Mouse (Mus musculus) forebrain, postnatal 0 days (tissue): ENCODE data around the gene Hpse2. TPM values are rescaled to one million over a fixed set of nuclear protein-coding genes. Genes with fewer than 3 reads are reported as not detected.

ENCODE experiments used
- ATAC-seq: fragments of 200-750 bp; cut with Nextera tagmentation; 2 replicates; pipeline ENCODE4 v1.8.0; 2017; ENCODE audit warnings: mild to moderate bottlenecking, moderate library complexity
- DNase-seq: peaks from one replicate; pipeline ENCODE4 v3.0.0-alpha.2; 2015
- H3K27ac ChIP-seq: fragments of 300-500 bp; sonication (generic); 2 replicates; pipeline ENCODE4 v1.5.1; 2014; ENCODE audit warnings: low read depth, mild to moderate bottlenecking, antibody characterized with exemption, low read length, moderate library complexity, mixed read lengths
- H3K27me3 ChIP-seq: fragments of 300-500 bp; sonication (generic); 2 replicates; pipeline ENCODE4 v1.6.1; 2014; ENCODE audit warnings: mild to moderate bottlenecking, low read length, mixed read lengths; ENCODE audit not compliant: insufficient read depth
- H3K36me3 ChIP-seq: fragments of 300-500 bp; sonication (generic); 2 replicates; pipeline ENCODE4 v1.6.1; 2014; ENCODE audit warnings: mild to moderate bottlenecking, moderate library complexity; ENCODE audit not compliant: insufficient read depth
- H3K4me1 ChIP-seq: fragments of 300-500 bp; sonication (generic); 2 replicates; pipeline ENCODE4 v1.6.1; 2014; ENCODE audit warnings: antibody characterized with exemption; ENCODE audit not compliant: insufficient read depth
- H3K4me2 ChIP-seq: fragments of 300-500 bp; sonication (generic); 2 replicates; pipeline ENCODE4 v1.6.1; 2014; ENCODE audit warnings: low read depth, mild to moderate bottlenecking, moderate library complexity
- H3K4me3 ChIP-seq: fragments of 300-500 bp; sonication (generic); 2 replicates; pipeline ENCODE4 v1.5.1; 2014; ENCODE audit warnings: low read depth, low read length, mixed read lengths
- H3K9ac ChIP-seq: fragments of 300-500 bp; sonication (generic); 2 replicates; pipeline ENCODE4 v1.6.1; 2014; ENCODE audit warnings: mild to moderate bottlenecking
- H3K9me3 ChIP-seq: fragments of 300-500 bp; sonication (generic); 2 replicates; pipeline ENCODE4 v1.6.1; 2016; ENCODE audit warnings: low read length
- CTCF ChIP-seq: sonication (generic); IDR thresholded peaks from 2 replicates; pipeline ENCODE4 v1.5.1; 2016; ENCODE audit warnings: antibody characterized with exemption, control low read depth, low read depth
- WGBS: fragments of 180-500 bp; shearing (Covaris S2); extraction: QIAGEN DNeasy Blood & Tissue Kit; methylation state at CpG from one replicate; pipeline ENCODE4 v1.1.7; 2014; 5-methylcytosine and 5-hydroxymethylcytosine counted together
- polyA plus RNA-seq: library from polyadenylated mRNA; unstranded; fragments of >200 nt; fragmentation: Nextera tagmentation; extraction: Ambion mirVana; gene quantifications from 2 replicates; pipeline ENCODE4 v1.2.1, GENCODE M21; 2015
- total RNA-seq: library from RNA; depleted of rRNA; stranded (reverse); fragments of >200 nt; gene quantifications from 2 replicates; pipeline ENCODE4 v1.2.3, GENCODE M21; 2014

Hpse2 gene
- total and polyA plus RNA-seq, 2 experiments from 2014 or later: 0.34 to 0.57 TPM

DNA sequence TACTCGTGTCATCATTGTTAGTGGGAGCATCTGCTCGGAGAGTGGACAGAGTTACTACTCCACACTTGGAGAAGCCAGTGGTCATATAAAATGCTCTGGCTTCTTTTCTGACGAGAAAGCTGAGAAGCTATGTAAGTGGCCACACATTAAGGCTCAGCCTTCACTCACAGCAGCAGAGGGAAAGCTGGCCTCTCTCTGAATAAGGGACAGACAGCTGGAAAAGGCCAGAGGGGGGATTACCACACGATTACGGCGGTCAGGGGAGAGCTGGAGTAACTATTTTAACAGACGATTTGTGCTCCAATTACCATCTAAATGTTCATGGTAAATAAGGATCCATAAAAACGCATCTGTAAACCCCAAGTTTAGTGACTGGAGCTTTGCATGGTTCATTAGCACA is 232.1 kb downstream of the Hpse2 start:
- WGBS: 36% methylated on average over 8 of the region's 8 CpGs
- no peak for ATAC-seq
- H3K4me3 ChIP-seq: no peak overlapping the region
- H3K27ac ChIP-seq: no peak overlapping the region
- H3K36me3 ChIP-seq: no peaks in the 10 kb centered on the region
- no peak overlapping the region for H3K9ac ChIP-seq
- DNase-seq: no peak
- H3K9me3 ChIP-seq: no peaks in the 10 kb centered on the region
- TF ChIP-seq CTCF: no peak
- no peaks in the 10 kb centered on the region for H3K27me3 ChIP-seq
- H3K4me2 ChIP-seq: no peak overlapping the region
- no peaks in the 10 kb centered on the region for H3K4me1 ChIP-seq

DNA sequence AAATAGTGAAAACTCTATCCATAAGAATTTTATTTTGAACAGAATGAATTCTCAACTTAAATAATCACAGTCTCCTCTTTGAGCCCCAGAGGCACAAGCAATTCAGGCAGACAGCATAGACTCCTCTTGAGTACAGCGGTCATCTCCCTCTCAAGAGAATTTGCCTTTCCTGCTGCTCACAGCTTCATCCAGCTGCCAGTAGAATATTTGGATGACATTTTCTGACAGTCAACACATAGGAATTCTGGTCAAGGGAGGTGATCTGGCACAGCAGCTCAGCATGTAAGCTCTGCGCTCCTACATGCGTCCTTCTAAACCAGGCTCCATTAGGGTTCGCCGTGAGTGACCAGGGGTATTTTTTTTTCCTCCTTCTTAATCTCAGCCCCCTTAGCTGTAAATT is 232.6 kb downstream of the Hpse2 start:
- WGBS: 88% methylated on average over 5 of the region's 5 CpGs
- Histone ChIP-seq H3K9me3 (no peaks in the 10 kb centered on the region), H3K27me3 (no peaks in the 10 kb centered on the region), H3K4me2 (no peak overlapping the region), H3K27ac (no peak overlapping the region), H3K9ac (no peak overlapping the region), H3K4me1 (no peaks in the 10 kb centered on the region), H3K4me3 (no peak overlapping the region), H3K36me3 (no peaks in the 10 kb centered on the region)
- TF ChIP-seq CTCF: no peak
- DNase-seq: no peak
- ATAC-seq: no peak

DNA sequence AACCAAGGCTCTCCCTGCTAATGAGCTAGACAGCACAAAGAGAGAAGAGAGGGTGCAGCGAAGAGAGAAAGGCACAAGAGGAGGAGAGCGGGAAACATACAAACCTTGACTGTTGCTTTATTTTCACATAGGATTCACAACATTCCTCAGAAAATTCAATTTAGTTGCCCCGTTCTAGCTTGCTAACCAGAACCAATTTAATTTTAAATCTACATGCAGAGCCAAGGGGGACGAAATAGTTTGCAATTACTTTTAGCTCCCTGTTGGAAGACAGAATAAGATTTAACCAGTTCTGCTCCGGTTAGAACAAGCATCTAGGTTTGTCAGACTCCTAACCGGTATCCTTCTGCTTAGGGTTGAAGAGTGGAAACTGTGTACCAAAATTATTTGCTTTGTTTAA is 240.3 kb downstream of the Hpse2 start:
- no peak overlapping the region for H3K9ac ChIP-seq
- no peaks in the 10 kb centered on the region for H3K4me1 ChIP-seq
- no peak for ATAC-seq
- no peak overlapping the region for H3K4me2 ChIP-seq
- no peak for TF ChIP-seq CTCF
- DNase-seq: no peak
- WGBS: 57% methylated on average over 6 of the region's 6 CpGs
- H3K27me3 ChIP-seq: no peaks in the 10 kb centered on the region
- no peaks in the 10 kb centered on the region for H3K36me3 ChIP-seq
- H3K4me3 ChIP-seq: no peak overlapping the region
- no peak overlapping the region for H3K27ac ChIP-seq
- H3K9me3 ChIP-seq: no peaks in the 10 kb centered on the region

DNA sequence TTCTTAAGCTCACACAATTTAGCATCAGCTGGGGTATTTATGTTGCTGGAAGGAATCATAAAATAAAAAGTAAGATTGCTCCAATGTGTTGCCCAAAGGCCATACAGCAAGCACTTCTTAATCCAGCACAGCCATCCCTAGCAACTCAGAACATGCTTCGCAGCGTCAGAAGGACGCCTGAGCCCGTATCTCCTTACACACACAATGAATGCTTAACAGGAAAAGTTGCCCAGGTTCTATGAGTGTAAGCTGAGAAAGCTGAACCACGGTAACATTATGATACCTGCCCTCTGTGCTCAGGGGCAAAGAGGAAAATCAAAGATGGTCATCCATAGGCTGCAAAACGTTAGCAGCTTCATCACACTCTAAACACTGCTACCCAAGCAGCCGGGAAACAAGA is 241.3 kb downstream of the Hpse2 start:
- WGBS: 68% methylated on average over 7 of the region's 7 CpGs
- TF ChIP-seq CTCF: no peak
- Histone ChIP-seq H3K9me3 (no peaks in the 10 kb centered on the region), H3K27me3 (no peaks in the 10 kb centered on the region), H3K4me2 (no peak overlapping the region), H3K36me3 (no peaks in the 10 kb centered on the region), H3K27ac (no peak overlapping the region), H3K9ac (no peak overlapping the region), H3K4me3 (no peak overlapping the region), H3K4me1 (no peaks in the 10 kb centered on the region)
- DNase-seq (no peak), ATAC-seq (no peak)

DNA sequence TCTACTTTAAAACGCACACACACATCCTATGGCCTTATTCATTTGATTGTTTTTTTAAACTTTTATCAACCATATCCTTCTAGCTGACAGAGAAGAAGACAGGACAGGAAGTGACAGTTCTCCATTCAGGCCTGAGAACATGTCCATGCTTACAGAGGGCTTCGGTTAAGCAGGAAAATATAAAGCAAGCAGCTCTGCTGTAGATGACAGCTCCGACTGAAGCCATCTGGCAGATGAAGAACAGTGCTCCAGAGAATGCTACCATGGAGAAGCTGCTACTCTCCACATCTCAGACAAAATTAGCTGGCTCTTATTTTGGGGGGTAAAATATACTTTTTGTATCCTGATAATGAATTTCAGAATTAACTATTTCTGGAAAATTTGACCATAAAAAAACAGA is 246.5 kb downstream of the Hpse2 start:
- Histone ChIP-seq H3K36me3 (no peaks in the 10 kb centered on the region), H3K27ac (no peak overlapping the region), H3K9me3 (no peaks in the 10 kb centered on the region), H3K9ac (no peak overlapping the region), H3K27me3 (no peaks in the 10 kb centered on the region), H3K4me3 (no peak overlapping the region), H3K4me1 (no peaks in the 10 kb centered on the region), H3K4me2 (no peak overlapping the region)
- TF ChIP-seq CTCF: no peak
- DNase-seq (no peak), ATAC-seq (no peak)
- 83% methylated on average over 3 of the region's 3 CpGs for WGBS

DNA sequence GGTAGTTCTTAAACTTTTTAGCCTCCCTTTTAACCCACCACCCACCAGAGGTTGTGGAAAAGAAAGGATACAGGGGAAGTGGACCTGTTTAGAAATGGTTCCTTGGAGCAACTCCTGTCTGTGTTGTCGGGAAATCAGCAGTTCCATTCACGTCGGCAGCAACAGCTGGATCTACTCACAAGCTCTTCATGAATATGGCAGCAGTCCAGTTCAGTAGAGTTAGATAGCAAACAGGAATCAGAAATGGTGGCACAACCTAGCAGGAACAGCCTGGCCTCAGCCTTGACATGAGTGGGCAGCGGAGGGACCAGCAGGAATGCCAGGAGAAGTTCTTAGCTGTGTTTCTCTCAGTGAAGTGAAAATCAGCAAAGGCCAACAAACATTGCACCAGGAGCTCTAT is 278.4 kb downstream of the Hpse2 start:
- H3K4me3 ChIP-seq: no peak overlapping the region
- H3K4me2 ChIP-seq: no peak overlapping the region
- no peak for TF ChIP-seq CTCF
- DNase-seq (no peak), ATAC-seq (no peak)
- 90% methylated on average over 4 of the region's 4 CpGs for WGBS
- H3K36me3 ChIP-seq: no peaks in the 10 kb centered on the region
- H3K9me3 ChIP-seq: 0 out of 2 replicates have a peak, but pooled peaks cover 4% of the 10 kb centered on the region
- no peak overlapping the region for H3K9ac ChIP-seq
- no peak overlapping the region for H3K27ac ChIP-seq
- H3K27me3 ChIP-seq: no peaks in the 10 kb centered on the region
- H3K4me1 ChIP-seq: no peaks in the 10 kb centered on the region

DNA sequence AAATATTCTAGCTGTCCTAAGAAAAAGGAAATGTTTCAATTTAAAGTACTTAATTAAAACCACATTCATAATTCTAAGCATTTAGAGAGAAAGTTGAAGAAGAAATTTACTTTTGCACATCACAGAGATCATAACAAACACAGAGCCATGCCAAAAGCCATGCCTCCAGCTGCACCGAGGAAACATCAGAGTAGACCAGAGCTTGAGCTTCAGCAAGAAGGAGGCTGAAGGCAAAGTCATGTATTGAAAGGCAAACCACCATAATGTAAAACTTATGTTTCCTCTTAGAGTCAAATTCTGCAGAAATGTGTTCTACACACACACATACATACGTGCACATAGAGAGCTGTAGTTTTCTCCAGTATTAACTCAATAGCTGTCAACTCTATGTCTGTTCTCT is 291.2 kb downstream of the Hpse2 start:
- ATAC-seq: no peak
- no peak for DNase-seq
- Histone ChIP-seq H3K4me3 (no peak overlapping the region), H3K4me2 (no peak overlapping the region), H3K9me3 (no peaks in the 10 kb centered on the region), H3K4me1 (no peaks in the 10 kb centered on the region), H3K36me3 (no peaks in the 10 kb centered on the region), H3K9ac (no peak overlapping the region), H3K27ac (no peak overlapping the region), H3K27me3 (no peaks in the 10 kb centered on the region)
- WGBS: 91% methylated on average over 2 of the region's 2 CpGs
- no peak for TF ChIP-seq CTCF

DNA sequence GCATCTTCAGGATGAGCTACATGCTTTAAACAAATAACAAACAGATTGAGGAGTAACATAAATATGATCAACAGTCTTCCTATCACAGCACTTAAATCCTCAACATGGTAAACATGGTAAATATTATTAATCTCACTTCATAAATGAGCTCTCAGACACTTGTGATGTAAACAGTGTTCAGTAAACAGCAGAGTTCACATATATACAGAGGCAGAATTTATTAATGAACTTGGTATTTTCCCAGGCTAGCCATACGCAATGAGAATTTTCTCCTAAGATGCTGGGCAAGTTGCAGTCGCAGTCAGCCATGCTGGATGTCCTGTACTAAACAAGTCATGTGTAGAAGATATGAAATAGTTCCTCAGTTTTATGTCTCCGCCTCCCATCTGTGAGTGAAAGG is 300.9 kb downstream of the Hpse2 start:
- no peaks in the 10 kb centered on the region for H3K27me3 ChIP-seq
- ATAC-seq: no peak

More for the DNA sequence above, 300.9 kb downstream of the Hpse2 start:
- Histone ChIP-seq H3K36me3 (no peaks in the 10 kb centered on the region), H3K9ac (no peak overlapping the region), H3K4me1 (no peaks in the 10 kb centered on the region), H3K9me3 (no peaks in the 10 kb centered on the region), H3K4me2 (no peak overlapping the region), H3K27ac (no peak overlapping the region), H3K4me3 (no peak overlapping the region)
- no peak for TF ChIP-seq CTCF
- no peak for DNase-seq
- 94% methylated on average over 3 of the region's 3 CpGs for WGBS
